Mouse (Mus musculus): ENCODE results near the gene Lag3.

DNA sequence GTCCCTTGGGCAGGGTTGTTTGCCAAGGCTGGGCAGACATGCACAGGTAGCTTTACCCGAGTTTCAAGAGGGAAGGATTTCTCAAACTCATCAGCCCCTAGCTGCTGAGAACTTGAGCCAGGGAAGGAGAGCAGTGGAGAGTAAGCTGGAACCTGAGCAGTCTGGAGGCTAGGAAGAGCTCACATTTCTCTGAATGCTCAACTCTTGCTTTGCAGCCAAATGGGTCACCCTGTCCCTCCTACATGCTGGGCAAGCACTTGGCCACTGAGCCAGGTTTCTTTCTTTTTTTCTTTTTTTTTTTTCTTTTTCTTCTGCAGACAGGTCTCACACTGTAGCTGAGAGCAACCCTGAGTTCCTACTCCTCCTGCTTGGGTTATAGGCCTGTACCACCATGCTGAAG, 25.2 kb upstream of the Lag3 start:
- no peak for TF ChIP-seq CTCF (IDR thresholded peaks at IDR 0.05; ENCODE audit: low read depth, low read length)
- no peak for TF ChIP-seq POLR2A (IDR thresholded peaks at IDR 0.05; ENCODE audit: borderline replicate concordance, low read depth, low read length)
